Mouse (Mus musculus) cerebellum, adult 2 months (tissue): Measurements from ENCODE around the gene Ikzf1.

Experiments
- CTCF ChIP-seq: fragments of 200-500 bp; IDR thresholded peaks from 2 replicates; pipeline ENCODE4 v1.5.1; 2011; ENCODE audit warnings: low read depth, mild to moderate bottlenecking, control low read depth, low read length, moderate library complexity, borderline replicate concordance; ENCODE audit not compliant: insufficient read depth
- POLR2A ChIP-seq: fragments of 200-500 bp; IDR thresholded peaks from 2 replicates; pipeline ENCODE4 v1.6.1; 2011; ENCODE audit warnings: low read length, control low read depth, borderline replicate concordance; ENCODE audit not compliant: insufficient read depth

DNA sequence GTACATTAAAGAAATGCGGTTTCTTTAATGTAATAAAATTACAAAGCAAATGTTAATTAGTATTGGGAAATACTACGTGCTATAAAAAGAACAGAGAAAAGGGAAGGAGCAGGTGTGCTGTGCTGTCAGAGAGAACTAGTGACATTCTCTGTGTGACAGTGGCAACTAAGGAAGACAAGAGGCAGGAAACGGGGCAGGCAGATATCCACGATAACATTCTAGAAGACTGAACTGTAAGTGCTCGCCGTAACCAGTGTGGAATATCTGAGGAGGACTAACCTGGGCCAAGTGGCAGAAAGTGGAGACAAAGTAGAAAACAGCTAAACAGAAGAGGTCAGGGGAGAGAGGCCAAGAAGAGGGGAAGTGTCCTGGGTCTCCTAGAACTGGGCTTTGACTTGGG is 5.8 kb upstream of the Ikzf1 start:
- TF ChIP-seq CTCF = no peak
- no peak for TF ChIP-seq POLR2A
